Mouse (Mus musculus): ENCODE results near the gene Car2.

The Car2 gene

GRCm38 (mm10) chr3:14886102-14887098, at the start of gene Car2:
Gene Car2, plus strand, starts transcription at chr3:14886273.
- peak; percentile 23 for DNase-seq (ENCODE audit: low read depth)

GRCm38 (mm10) chr3:14838936-14839335, 47.1 kb upstream of the Car2 start:
- DNase-seq (ENCODE audit: low read depth): no peak

- no peak for DNase-seq (ENCODE audit: low read depth)
Measured at GRCm38 (mm10) chr3:14839466-14840118, 46.5 kb upstream of the Car2 start.

- DNase-seq (ENCODE audit: low read depth): no peak
Measured at GRCm38 (mm10) chr3:14848587-14849254, 37.4 kb upstream of the Car2 start.

GRCm38 (mm10) chr3:14853966-14854365, 32.1 kb upstream of the Car2 start:
- no peak for DNase-seq (ENCODE audit: low read depth)

GRCm38 (mm10) chr3:14854446-14854845, 31.6 kb upstream of the Car2 start:
- no peak for DNase-seq (ENCODE audit: low read depth)

- no peak for DNase-seq (ENCODE audit: low read depth)
Measured at GRCm38 (mm10) chr3:14857874-14858273, 28.2 kb upstream of the Car2 start.

GRCm38 (mm10) chr3:14860291-14860690, 25.8 kb upstream of the Car2 start:
- no peak for DNase-seq (ENCODE audit: low read depth)

GRCm38 (mm10) chr3:14861165-14861564, 24.9 kb upstream of the Car2 start:
- DNase-seq (ENCODE audit: low read depth): no peak

- no peak for DNase-seq (ENCODE audit: low read depth)
Measured at GRCm38 (mm10) chr3:14861787-14862186, 24.3 kb upstream of the Car2 start.

- no peak for DNase-seq (ENCODE audit: low read depth)
Measured at GRCm38 (mm10) chr3:14862654-14863021, 23.4 kb upstream of the Car2 start.

- DNase-seq (ENCODE audit: low read depth): no peak
Measured at GRCm38 (mm10) chr3:14863022-14863711, 22.9 kb upstream of the Car2 start, which contains the start of gene Car3. Gene Car3, plus strand, starts transcription at chr3:14863512.

GRCm38 (mm10) chr3:14863922-14864321, 22.2 kb upstream of the Car2 start:
- DNase-seq (ENCODE audit: low read depth): no peak

GRCm38 (mm10) chr3:14865941-14866340, 20.1 kb upstream of the Car2 start:
- no peak for DNase-seq (ENCODE audit: low read depth)

GRCm38 (mm10) chr3:14869779-14870178, 16.3 kb upstream of the Car2 start:
- DNase-seq (ENCODE audit: low read depth): peak; percentile 85

GRCm38 (mm10) chr3:14870528-14870927, 15.5 kb upstream of the Car2 start:
- no peak for DNase-seq (ENCODE audit: low read depth)

- DNase-seq (ENCODE audit: low read depth): no peak
Measured at GRCm38 (mm10) chr3:14871386-14871785, 14.7 kb upstream of the Car2 start.

- peak; percentile 83 for DNase-seq (ENCODE audit: low read depth)
Measured at GRCm38 (mm10) chr3:14874402-14875040, 11.6 kb upstream of the Car2 start.

GRCm38 (mm10) chr3:14876325-14876918, 9.7 kb upstream of the Car2 start:
- DNase-seq (ENCODE audit: low read depth): no peak

GRCm38 (mm10) chr3:14877251-14877909, 8.7 kb upstream of the Car2 start:
- DNase-seq (ENCODE audit: low read depth): no peak
